Mouse (Mus musculus) heart, postnatal 14 days (tissue): ENCODE data around the gene Nab2. TPM values are rescaled to one million over a fixed set of nuclear protein-coding genes. Genes with fewer than 3 reads are reported as not detected.

Experiments
- DNase-seq, 2 experiments: peaks; one replicate each; pipeline ENCODE4 v3.0.0; 2021 to 2022
- intact Hi-C: fragments of 180-260 bp; cut with DNase I; formaldehyde crosslinking; loops from one replicate; pipeline ENCODE4 v1.15.1; 2025
- long read RNA-seq, 2 experiments: library from polyadenylated mRNA; stranded (forward); transcript quantifications; one replicate each; pipeline ENCODE4 v2.0.0; 2021
- total RNA-seq, 2 experiments: library from RNA; stranded (reverse); gene quantifications; 2 replicates each; pipeline ENCODE4 v1.2.3; 2021

The Nab2 gene
- total RNA-seq = 1 to 10 TPM; 8.0 TPM
- long read RNA-seq, experiment 1, transcript Nab2-202 (6 exons, 2,311 nt) = major isoform, 8 of 13 reads
- long read RNA-seq, experiment 1, partial matches to known transcripts = 5 of 13 reads
- long read RNA-seq, experiment 1, other reads (novel, unspliced or antisense) = 0 of 13 reads
- long read RNA-seq, experiment 2, transcript Nab2-201 (7 exons, 2,582 nt) = major isoform, 6 of 8 reads
- long read RNA-seq, experiment 2, partial matches to known transcripts = 1 of 8 reads
- long read RNA-seq, experiment 2, other reads (novel, unspliced or antisense) = 1 of 8 reads

- intact Hi-C loops = no loop called here
- peak; percentile 81 to 82 for DNase-seq
Measured at GRCm38 (mm10) chr10:127668093-127669050, at the start of gene Nab2. TSS of gene Nab2 (minus strand) at chr10:127668568.

GRCm38 (mm10) chr10:127712736-127713135 lies 44.4 kb upstream of the Nab2 start:
- intact Hi-C loops = no loop called here
- no peak for DNase-seq

GRCm38 (mm10) chr10:127710331-127710730 lies 42.0 kb upstream of the Nab2 start:
- intact Hi-C loops = no loop called here
- DNase-seq = no peak

GRCm38 (mm10) chr10:127708850-127709370 lies 40.5 kb upstream of the Nab2 start:
- DNase-seq = no peak
- intact Hi-C loops = no loop called here

- intact Hi-C loops = no loop called here
- DNase-seq = peak; percentile 58 to 62
Measured at GRCm38 (mm10) chr10:127707721-127708120, 39.4 kb upstream of the Nab2 start.

GRCm38 (mm10) chr10:127705783-127706182 lies 37.4 kb upstream of the Nab2 start:
- no peak for DNase-seq
- intact Hi-C loops = no loop called here

- DNase-seq = no peak
- intact Hi-C loops = no loop called here
Measured at GRCm38 (mm10) chr10:127704766-127705220, 36.4 kb upstream of the Nab2 start, which contains the start of gene Myo1a. TSS of gene Myo1a (plus strand) at chr10:127705170.

GRCm38 (mm10) chr10:127704293-127704692 lies 35.9 kb upstream of the Nab2 start:
- intact Hi-C loops = no loop called here
- DNase-seq = no peak

GRCm38 (mm10) chr10:127703299-127703698 lies 34.9 kb upstream of the Nab2 start:
- DNase-seq = no peak
- intact Hi-C loops = no loop called here

- intact Hi-C loops = no loop called here
- no peak for DNase-seq
Measured at GRCm38 (mm10) chr10:127698966-127699365, 30.6 kb upstream of the Nab2 start.

- no peak for DNase-seq
- intact Hi-C loops = loop anchor here (2.0 kb wide), 2 partner anchors 41 to 241 kb away; no protein-coding TSS in a partner anchor
Measured at GRCm38 (mm10) chr10:127695775-127696174, 27.4 kb upstream of the Nab2 start.

GRCm38 (mm10) chr10:127694636-127695035 lies 26.3 kb upstream of the Nab2 start:
- no peak for DNase-seq
- intact Hi-C loops = loop anchor here (2.0 to 5.0 kb wide), 3 partner anchors 42 to 313 kb away; partner anchors contain the start of gene Hsd17b6

- intact Hi-C loops = loop anchor here (5.0 kb wide), 1 partner anchor 316 kb away; the partner anchor contains the start of gene Hsd17b6
- DNase-seq = no peak
Measured at GRCm38 (mm10) chr10:127691053-127691452, 22.7 kb upstream of the Nab2 start.

GRCm38 (mm10) chr10:127682886-127683285 lies 14.5 kb upstream of the Nab2 start:
- DNase-seq = no peak
- intact Hi-C loops = no loop called here

GRCm38 (mm10) chr10:127679881-127680280 lies 11.5 kb upstream of the Nab2 start:
- no peak for DNase-seq
- intact Hi-C loops = loop anchor here (5.0 kb wide), 2 partner anchors 57 to 108 kb away; partner anchors contain the start of gene Zbtb39

- intact Hi-C loops = loop anchor here (5.0 kb wide), 2 partner anchors 58 to 107 kb away; partner anchors contain the start of gene Zbtb39
Measured at GRCm38 (mm10) chr10:127679208-127679607, 10.8 kb upstream of the Nab2 start.

GRCm38 (mm10) chr10:127677591-127678336 lies 9.4 kb upstream of the Nab2 start:
- peak; percentile 61 to 70 for DNase-seq
- intact Hi-C loops = loop anchor here (5.0 kb wide), 2 partner anchors 60 to 105 kb away; partner anchors contain the start of gene Zbtb39

More at GRCm38 (mm10) chr10:127679208-127679607, 10.8 kb upstream of the Nab2 start:
- DNase-seq = no peak

- DNase-seq = peak; percentile 92 to 94
- intact Hi-C loops = loop anchor here (5.0 kb wide), 2 partner anchors 60 to 105 kb away; partner anchors contain the start of gene Zbtb39
Measured at GRCm38 (mm10) chr10:127676691-127677548, 8.6 kb upstream of the Nab2 start.
